Mouse (Mus musculus) granulocyte monocyte progenitor cell, adult 5-6 weeks (primary cell): ENCODE data around the gene Ppp1r36. TPM values are rescaled to one million over a fixed set of nuclear protein-coding genes. Genes with fewer than 3 reads are reported as not detected.

Source experiments
- ATAC-seq: replicated peaks from 2 replicates; pipeline ENCODE4 v1.8.0; 2016; ENCODE audit warnings: mild to moderate bottlenecking, moderate TSS enrichment, inconsistent platforms; ENCODE audit not compliant: poor library complexity, severe bottlenecking
- total RNA-seq, 2 experiments: library from RNA; stranded (forward) in 1 of 2; stranded (reverse) in 1 of 2; fragments of 200-712, 200-1000 nt in 1 of 2; fragments of >200 nt in 1 of 2; fragmentation: Nextera tagmentation in 1 of 2; gene quantifications; 2 replicates each; pipeline ENCODE4 v1.2.3; 2014 to 2017

The Ppp1r36 gene
- total RNA-seq (2014; fragmentation: Nextera tagmentation) (not detected in 2 replicates), total RNA-seq (2017) (0.69 TPM in 1 of 2 replicates, not detected in the other)

- ATAC-seq = peak; percentile 56
Observed at GRCm38 (mm10) chr12:76417433-76417854, at the start of gene Ppp1r36. Gene Ppp1r36 (plus strand): TSS chr12:76417538.

GRCm38 (mm10) chr12:76368201-76368789 is 49.0 kb upstream of the Ppp1r36 start:
- ATAC-seq = no peak

GRCm38 (mm10) chr12:76368790-76369205 is 48.5 kb upstream of the Ppp1r36 start:
- no peak for ATAC-seq

- peak; percentile 41 for ATAC-seq
Observed at GRCm38 (mm10) chr12:76369206-76369977, 47.9 kb upstream of the Ppp1r36 start, which contains the start of gene Zbtb25. Gene Zbtb25 (minus strand): TSS chr12:76369602.

GRCm38 (mm10) chr12:76369978-76370830 is 47.1 kb upstream of the Ppp1r36 start, which contains the start of gene Zbtb1:
Gene Zbtb1 (plus strand): TSS chr12:76370266.
- ATAC-seq = peak; percentile 49

- ATAC-seq = peak; percentile 31
Observed at GRCm38 (mm10) chr12:76370831-76371571, 46.3 kb upstream of the Ppp1r36 start.

GRCm38 (mm10) chr12:76372046-76372445 is 45.3 kb upstream of the Ppp1r36 start:
- ATAC-seq = no peak

- ATAC-seq = no peak
Observed at GRCm38 (mm10) chr12:76372881-76373818, 44.2 kb upstream of the Ppp1r36 start.

- no peak for ATAC-seq
Observed at GRCm38 (mm10) chr12:76373991-76374390, 43.3 kb upstream of the Ppp1r36 start.

GRCm38 (mm10) chr12:76374911-76375310 is 42.4 kb upstream of the Ppp1r36 start:
- no peak for ATAC-seq

GRCm38 (mm10) chr12:76375506-76375905 is 41.8 kb upstream of the Ppp1r36 start:
- ATAC-seq = no peak

GRCm38 (mm10) chr12:76376649-76377048 is 40.7 kb upstream of the Ppp1r36 start:
- ATAC-seq = peak; percentile 58

GRCm38 (mm10) chr12:76377059-76377458 is 40.3 kb upstream of the Ppp1r36 start:
- peak; percentile 86 for ATAC-seq

GRCm38 (mm10) chr12:76377726-76378125 is 39.6 kb upstream of the Ppp1r36 start:
- ATAC-seq = no peak

- no peak for ATAC-seq
Observed at GRCm38 (mm10) chr12:76378556-76378955, 38.8 kb upstream of the Ppp1r36 start.

- ATAC-seq = no peak
Observed at GRCm38 (mm10) chr12:76380151-76380550, 37.2 kb upstream of the Ppp1r36 start.

GRCm38 (mm10) chr12:76385342-76385741 is 32.0 kb upstream of the Ppp1r36 start:
- no peak for ATAC-seq

- 0 out of 2 replicates have a peak, but pooled peaks have one; percentile 31 for ATAC-seq
Observed at GRCm38 (mm10) chr12:76388794-76389193, 28.5 kb upstream of the Ppp1r36 start.
